Mouse (Mus musculus) adrenal gland, adult (tissue): ENCODE measurements around the gene Plekhb1.

Experiments
- DNase-seq, 2 experiments: peaks; one replicate each; pipeline ENCODE4 v3.0.0; 2022 to 2023; ENCODE audit warnings: low spot score in 1 of 2; ENCODE audit not compliant: inconsistent age in 2 of 2

Plekhb1 gene

DNA sequence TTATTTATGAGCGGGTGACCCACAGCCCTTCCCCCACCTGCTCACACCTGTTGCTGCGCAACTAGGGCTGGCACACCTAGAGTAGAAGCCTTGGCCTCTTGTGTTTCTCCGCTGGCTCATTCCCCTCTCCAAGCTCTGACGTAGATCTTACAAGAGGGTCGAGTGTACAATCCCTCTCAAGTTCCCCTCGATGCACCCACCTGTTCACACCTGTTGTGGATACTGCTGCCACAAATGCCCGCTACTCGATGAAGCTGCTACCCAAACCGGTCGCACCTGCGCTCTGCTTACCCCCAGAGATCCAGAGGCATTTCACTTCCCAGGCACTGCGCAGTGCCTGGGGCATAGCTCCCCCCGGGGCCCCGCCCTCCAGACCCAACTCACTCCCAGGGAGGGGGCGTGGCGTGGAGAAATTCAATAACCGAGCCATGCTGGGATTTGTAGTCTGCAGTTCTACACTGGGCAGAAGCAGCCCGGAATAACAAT lies 4.1 kb downstream of the Plekhb1 start:
- DNase-seq = peak; percentile 30 to 60

DNA sequence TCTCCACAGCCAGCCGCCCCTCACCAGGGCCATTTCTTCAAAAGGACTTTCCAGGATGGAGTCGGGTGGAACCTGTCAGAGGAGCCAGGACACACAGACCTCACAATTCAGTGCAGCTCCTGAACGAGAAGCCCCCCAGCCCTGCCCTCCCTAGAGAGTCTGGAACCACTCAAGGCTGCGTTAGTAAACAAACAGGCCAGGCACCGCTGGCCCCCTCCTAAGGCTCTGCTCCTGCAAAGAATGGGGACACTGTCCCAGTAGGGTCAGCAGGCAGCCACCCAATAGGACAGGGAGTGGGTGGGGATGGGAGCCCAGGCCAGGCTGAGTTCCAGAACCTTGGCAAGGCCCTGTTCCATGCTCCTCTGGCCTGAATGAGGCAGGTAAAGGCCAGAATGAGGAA lies 5.5 kb downstream of the Plekhb1 start:
- DNase-seq = no peak

DNA sequence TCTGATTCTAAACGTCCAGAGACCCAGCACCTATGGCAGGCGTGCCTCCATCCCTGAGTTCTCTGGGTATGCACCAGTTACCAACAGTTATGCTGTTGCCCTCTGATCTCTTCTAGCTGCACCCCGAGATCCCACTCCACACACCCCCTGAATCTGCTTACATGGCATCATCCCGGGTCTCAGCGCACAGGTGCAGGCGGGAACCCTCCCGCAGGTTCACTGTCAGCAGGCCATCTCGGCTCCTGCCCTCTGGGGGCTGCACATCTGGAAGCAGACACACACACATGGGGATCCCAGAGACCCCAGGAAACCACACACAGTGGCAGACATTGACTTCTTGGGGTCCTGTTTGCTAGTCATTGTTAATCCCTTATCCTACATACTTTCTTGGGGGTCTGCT lies 7.8 kb downstream of the Plekhb1 start:
- DNase-seq = no peak

DNA sequence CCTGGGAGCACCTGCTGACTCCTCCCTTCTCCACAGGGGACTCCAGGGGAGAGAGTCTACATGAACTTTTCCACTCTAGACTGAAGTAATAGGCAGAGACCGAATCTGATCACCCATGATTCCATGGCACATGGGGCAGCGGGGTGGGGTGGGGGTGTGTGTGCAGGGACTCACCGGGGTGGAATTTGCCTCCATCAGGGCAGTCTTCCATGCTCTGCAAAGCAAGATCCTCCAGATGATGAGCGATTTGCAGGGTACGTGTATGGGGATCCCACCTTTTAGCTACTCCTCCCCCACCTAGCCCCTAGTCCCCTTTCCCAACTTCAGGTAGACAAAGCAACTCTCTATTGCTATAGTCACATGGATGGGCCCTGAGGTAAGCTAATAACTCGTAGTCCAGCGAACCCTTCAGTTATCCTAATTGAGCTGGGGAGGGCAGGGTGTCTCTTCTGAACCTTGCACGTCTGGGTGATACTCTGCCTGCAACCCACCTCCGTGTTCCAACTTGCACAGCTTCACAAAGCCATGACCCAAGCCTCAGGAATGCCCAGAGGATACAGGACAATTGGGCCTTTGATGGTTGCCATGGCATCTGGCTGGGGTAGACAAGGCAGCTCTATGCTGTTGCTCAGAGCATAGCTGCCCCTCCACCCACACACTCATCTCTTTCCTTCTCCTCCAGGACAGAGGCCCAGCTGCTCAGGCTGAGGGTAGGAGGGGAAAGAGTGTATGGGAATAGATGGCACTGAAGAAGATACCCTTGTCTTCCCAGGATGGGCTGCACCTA lies 8.5 kb downstream of the Plekhb1 start:
- DNase-seq = no peak

DNA sequence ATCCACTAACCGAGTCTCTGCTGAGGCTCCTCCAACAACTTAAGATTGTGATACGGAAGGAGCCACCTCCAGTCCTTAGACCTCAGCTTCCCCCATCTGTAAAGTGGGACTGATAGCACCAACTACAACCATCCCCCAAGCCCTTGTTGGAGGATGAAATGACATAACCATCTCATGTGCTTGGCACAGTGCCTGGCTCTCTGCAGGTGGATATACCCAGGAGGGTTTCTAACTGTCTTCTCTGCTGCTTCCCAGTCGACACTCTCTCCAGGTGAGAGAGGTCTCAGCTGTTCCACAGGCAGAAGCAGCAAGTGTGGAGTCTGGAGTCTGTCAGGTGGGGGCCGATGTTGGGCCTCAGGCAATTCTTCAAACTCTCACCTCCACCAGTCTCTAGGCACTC lies 11.2 kb downstream of the Plekhb1 start:
- DNase-seq = no peak

DNA sequence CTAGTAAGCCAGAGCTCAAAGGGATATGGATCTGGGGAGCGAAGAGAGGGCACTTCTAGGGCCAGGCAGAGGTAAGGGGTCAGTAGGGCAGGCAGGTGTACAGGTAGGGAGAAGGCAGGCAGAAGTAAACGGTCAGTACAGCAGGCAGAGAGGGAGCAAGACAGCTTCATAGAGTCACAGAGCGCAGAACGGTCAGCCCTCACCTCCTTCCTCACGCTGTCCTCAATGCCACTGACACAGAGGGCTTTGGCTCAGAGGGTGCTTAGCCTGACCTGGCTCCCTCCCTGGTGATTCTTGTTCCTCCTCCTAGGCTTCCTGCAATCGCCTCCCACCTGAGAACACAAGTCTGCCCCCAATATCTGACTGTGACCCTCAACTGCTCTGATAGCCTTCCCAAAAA lies 11.8 kb downstream of the Plekhb1 start:
- DNase-seq = no peak

DNA sequence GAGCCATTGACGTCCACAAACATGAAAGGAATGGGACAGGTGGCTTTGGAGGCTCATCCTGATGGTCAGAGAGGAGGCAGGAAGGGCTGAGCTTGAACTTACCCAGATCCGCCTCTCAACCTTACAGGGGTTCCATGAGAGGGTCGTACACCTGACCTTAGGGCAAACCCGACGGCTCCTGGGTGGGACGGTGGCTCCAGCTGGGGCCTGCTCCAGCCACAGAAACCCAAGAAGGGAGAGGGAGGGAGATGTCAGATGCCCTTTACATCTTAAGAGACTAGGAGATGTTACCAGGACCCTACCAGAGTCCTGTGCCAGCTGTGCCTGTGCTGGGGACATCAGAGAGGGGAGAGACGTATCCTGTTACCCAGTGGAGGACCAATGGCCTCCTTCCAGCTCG lies 12.4 kb downstream of the Plekhb1 start:
- no peak for DNase-seq

DNA sequence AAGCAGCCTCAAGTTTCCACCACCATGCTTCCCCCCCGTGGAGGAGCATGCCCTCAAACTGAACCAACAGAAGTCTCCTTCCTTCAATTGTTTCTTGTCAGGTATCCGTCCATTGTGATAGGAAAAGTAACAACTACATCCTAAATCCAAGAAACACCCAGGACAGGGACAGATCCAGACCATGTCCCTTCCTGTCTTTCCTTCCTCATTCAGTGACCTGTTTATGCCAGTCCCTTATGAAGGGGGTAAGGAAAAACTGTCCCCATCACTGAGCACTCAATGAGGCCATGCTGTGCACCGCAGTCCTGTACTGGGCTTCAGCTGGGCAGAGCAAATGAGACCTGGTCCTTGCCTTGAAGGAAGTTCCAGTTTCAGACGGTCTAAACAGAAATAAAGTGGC lies 13.1 kb downstream of the Plekhb1 start:
- DNase-seq = no peak

DNA sequence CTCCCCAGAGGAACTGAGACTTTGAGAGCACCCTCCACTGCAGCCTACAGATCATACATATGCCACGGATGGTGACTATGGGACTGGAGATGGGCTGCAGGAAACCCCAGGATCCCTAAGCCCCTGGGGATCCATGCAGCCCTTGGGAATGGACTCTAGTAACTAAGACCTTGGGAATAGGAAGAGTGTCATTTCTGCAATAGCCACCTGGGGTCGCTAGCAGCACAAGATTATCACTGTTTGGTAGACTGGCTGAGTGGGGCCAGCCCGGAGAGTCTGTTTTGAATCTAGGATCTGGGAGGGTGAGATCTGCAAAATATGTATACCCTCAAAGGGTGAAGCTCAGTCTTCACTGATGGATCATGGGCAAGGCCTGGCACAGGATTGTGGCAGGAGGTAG lies 17.1 kb downstream of the Plekhb1 start:
- peak; percentile 57 to 87 for DNase-seq

DNA sequence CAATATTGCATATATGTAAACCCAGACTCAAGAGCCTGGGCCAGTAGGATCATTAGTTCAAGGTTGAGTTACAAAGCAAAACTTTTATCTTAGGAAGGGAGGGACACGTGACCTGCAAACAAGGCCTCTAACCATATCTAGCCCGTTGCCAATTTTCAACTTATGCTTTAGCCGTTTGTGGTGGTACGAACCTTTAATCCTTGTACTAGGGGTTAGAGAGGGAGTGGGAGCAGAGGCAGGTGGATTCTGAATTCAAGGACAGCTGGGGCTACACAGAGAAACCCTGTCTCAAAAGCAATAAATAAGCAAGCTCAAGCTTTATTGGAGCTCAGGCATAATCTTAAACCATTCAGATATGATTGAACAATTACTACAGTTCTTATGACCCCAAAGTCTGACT lies 19.8 kb downstream of the Plekhb1 start:
- no peak for DNase-seq

DNA sequence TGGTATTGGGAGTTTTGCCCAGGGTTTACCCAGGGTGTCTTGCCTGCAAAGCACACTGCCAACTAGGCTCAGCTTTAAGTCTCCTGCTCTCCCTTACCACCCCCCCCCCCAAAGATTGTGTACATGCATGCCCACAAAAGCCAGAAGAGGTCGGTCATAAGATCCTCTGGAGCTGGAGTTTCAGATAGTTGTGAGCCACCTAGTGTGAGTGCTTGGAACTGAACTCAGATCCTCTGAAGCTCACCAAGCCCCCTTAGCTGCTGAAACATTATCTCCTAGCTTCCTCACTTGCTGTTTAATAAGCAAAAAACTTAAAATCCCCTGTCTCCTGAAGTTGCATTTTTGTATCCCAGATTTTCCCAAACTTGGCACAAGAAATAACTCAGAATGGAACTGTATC lies 24.6 kb downstream of the Plekhb1 start:
- DNase-seq = no peak

DNA sequence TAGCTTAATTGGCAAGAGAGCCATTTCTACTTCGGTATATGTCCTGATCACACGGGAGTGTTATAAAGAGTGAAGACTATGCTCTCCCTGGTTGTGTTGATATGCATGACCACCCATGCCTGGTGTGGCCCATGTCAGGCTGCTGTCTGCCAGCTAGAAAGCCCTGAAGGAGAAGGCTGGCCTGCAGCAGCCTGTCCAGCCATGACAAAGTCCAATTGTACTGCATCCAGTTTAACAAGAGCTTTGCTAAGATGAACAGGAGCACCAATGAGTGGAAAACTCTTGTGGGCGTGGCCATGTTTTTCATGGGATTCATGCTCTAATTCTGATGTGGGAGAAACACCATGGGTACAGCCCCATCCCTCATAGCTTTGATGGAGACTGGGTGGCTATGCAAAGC lies 37.7 kb downstream of the Plekhb1 start:
- DNase-seq = no peak

DNA sequence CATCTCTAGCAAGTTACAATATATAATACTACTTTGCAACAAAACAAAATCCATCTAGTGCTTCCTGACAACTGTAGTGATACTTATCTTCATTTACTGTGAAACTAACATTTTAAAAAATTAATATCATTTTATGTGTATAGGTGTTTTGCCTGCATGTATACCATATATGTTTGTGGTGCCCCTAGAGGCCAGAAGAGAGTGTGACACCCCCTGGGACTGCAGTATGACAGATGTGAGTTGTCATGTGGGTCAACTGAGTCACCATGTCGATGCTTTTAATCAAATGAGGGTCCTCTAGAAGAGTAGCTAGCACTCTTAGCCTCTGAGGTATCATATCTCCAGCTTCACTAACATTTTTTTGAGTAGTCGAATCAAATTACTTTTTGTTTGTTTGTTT lies 39.9 kb downstream of the Plekhb1 start:
- DNase-seq = no peak

DNA sequence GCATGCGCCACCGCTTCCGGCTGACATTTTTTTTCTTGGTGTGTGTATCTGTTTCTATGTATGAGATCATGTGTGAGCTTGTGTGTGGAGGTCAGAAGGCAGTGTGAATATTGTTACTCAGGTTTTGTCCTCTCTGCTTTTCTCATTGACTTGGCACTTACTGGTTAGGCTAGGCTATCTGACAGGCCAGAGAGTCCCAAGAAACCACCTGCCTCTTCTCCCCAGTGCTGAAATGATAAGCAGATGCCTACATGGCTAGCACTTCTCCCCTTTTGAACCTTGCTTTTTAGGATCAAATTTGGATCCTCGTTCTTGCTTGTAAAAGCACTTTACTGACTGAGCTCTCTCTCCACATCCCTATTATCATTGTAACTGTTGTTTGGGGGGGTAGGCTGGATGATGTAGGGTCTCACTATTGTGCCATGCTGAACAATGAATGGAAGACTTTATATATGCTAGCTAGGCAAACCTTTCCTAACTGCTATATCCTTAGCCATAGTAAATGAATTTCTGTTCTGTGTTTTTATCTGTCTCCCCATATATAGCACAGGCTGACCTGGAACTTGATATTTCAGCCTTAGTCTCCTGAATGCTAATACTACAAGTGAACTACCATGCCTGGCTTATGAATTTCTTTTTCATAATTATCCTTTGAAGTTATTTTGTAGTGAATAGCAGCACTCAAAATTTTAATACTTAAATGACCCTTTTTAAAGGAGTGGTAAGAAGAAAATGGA lies 45.9 kb downstream of the Plekhb1 start:
- no peak for DNase-seq

DNA sequence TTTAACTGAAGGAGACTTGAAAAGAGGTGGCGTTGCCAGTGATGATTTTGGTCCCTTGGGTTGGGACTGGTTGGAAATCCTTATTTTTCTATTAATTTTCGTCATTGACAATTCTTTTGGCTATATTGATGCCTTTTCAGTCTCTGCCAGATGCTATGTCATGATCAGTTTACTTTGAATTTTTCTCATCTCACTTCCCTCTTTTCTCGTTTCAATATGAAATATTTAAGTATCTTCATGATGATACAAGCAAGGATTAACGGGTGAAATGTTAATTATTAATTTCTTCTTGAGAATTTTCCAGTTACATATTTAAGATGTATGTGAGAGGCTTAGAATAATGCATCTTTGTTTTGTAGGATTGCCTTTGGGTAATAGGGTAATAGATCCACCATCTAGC lies 53.3 kb downstream of the Plekhb1 start:
- DNase-seq = no peak

DNA sequence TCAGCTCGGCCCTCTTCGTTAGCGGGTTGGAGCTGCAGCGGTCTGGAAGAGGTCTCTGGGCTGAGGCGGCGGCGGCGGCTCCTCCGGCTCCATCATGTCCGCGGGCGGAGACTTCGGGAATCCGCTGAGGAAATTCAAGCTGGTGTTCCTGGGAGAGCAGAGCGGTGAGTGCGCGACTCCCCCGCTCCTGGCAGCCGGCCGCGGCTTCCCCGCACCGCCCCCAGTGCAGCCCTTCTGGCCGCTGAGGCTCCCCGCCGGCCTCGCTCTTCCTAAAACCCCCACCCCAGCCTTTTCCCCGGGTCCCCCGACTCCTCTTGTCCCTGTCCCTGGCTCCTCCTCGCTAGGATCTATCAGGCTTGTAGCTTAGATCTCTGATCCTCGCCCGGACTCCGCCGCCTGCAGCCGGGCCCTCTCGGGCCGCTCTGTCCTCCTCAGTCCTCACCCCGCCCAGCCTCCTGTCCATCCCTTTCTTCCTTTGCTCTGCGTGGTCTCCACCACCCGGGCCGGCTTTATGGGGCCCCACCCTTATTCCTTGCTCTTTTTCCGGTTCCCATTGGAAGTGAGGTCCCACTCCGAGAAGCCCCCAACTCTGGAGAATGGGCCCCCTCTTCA lies 54.0 kb downstream of the Plekhb1 start, which contains the start of gene Mrpl48:
Gene Mrpl48 (minus strand): TSS at position 172 of the 612 bp plus-strand sequence.
- peak; percentile 71 to 89 for DNase-seq

DNA sequence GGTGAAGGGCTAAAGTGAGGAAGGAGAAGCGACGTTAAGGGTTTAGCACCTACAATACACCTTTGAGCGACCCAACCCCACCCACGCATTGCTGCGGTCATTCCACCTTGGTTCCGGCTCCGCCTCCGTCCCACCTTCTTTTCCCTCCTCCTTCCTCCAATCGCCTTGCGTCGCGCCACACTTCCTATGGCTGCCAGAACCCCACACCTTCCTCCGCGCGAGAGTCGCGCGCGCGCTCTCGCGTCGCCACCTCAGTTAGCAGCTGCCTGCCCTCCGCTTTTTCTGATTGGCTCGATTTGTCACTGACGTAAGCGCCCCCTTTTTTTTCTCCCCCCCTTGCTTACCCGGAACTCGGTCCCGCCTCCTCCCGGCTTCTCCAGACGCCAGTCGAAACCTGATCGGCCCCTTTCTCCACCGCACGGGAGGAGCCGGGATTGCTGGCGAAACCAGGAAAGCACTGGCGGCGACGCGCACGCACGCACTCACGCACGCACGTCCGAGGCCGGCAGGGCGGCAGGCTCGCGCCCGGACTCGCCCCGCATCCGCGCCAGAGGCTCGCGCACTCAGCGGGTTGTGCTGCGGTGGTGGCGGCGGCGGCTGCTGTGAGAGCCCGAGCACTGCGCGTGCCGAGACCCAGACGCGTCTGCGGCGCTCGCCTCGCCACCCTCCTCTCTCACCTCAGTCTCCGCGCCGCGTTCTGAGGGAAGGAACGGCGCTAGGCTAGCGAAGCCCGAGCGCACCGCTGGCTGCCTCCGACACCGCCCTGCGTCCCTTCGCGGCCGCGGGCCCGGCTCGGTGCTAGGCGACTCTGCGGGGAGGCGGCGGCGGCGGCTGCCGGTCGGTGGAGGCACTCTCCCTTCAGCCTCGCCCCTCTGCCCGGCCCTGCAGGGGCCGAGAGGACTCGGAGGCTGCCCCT lies 54.7 kb downstream of the Plekhb1 start, which contains the start of gene Rab6a:
Gene Rab6a (plus strand): TSS at position 197 of the 916 bp plus-strand sequence.
- DNase-seq = peak; percentile 99

DNA sequence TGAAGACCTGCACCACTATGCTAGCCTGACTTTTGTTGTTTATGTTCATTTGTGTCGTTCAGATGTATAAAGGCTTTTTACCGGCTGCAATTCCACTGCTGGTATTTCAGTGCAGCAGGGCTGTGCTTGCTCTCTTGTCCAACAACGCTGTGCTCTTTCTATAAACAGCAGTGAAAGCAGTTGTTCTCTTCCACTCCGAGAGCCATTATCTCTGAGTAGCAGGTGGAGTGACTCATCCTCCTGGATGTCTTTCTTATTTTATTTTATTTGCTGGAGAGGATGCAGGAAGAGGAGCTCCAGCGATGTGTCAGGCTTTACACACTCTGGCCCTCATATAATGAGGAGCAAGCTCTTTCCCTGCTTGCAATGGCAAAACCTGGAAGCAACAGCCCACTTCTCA lies 62.0 kb downstream of the Plekhb1 start:
- DNase-seq = no peak

DNA sequence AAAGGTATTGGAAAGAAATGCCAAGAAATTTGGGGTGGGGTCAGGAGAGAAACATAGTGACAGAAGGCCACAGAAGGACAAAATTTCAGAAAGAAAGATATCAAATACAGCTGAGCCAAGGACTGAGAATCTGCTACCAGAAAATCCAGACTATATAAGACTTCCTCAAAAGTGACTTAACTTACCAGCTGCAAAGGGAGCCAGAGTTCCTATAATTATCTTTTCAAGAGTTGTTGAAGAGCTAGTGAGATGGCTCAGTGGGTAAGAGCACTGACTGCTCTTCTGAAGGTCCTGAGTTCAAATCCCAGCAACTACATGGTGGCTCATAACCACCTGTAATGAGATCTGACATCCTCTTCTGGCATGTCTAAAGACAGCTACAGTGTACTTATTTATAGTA lies 68.9 kb downstream of the Plekhb1 start:
- no peak for DNase-seq
